Mouse (Mus musculus) ovary, postnatal 14 days (tissue): ENCODE measurements around the gene B3galnt2.
"Not testable (repeated sequence)": the region's sequence is repeated elsewhere in the genome, so short reads cannot be mapped to it uniquely, and the experiment has no call there.

Source experiments
- DNase-seq: peaks from one replicate; pipeline ENCODE4 v3.0.0; 2022; ENCODE audit warnings: low spot score

The B3galnt2 gene

GRCm38 (mm10) chr13:14006056-14006455 is 51.8 kb downstream of the B3galnt2 start:
- no peak for DNase-seq

GRCm38 (mm10) chr13:14011454-14011995 is 57.3 kb downstream of the B3galnt2 start:
- DNase-seq: no peak

- no peak for DNase-seq
Observed at GRCm38 (mm10) chr13:14014001-14014400, 59.7 kb downstream of the B3galnt2 start.

GRCm38 (mm10) chr13:14014540-14014939 is 60.3 kb downstream of the B3galnt2 start:
- DNase-seq: no peak

- no peak for DNase-seq
Observed at GRCm38 (mm10) chr13:14015609-14016008, 61.3 kb downstream of the B3galnt2 start.

GRCm38 (mm10) chr13:14018283-14018682 is 64.0 kb downstream of the B3galnt2 start:
- DNase-seq: no peak

- no peak for DNase-seq
Observed at GRCm38 (mm10) chr13:14018852-14019251, 64.6 kb downstream of the B3galnt2 start.

- DNase-seq: not testable (repeated sequence)
Observed at GRCm38 (mm10) chr13:14021417-14021816, 67.1 kb downstream of the B3galnt2 start.

- DNase-seq: no peak
Observed at GRCm38 (mm10) chr13:14025554-14025953, 71.3 kb downstream of the B3galnt2 start.

GRCm38 (mm10) chr13:14026154-14026820 is 72.0 kb downstream of the B3galnt2 start:
- no peak for DNase-seq

GRCm38 (mm10) chr13:14033309-14034072 is 79.2 kb downstream of the B3galnt2 start:
- DNase-seq: no peak

- DNase-seq: no peak
Observed at GRCm38 (mm10) chr13:14034073-14034348, 79.7 kb downstream of the B3galnt2 start.

- not testable (repeated sequence) for DNase-seq
Observed at GRCm38 (mm10) chr13:14035352-14035751, 81.1 kb downstream of the B3galnt2 start.

GRCm38 (mm10) chr13:14035875-14036630 is 81.8 kb downstream of the B3galnt2 start:
- no peak for DNase-seq

GRCm38 (mm10) chr13:14038911-14039291 is 84.6 kb downstream of the B3galnt2 start:
- no peak for DNase-seq

- peak; percentile 82 for DNase-seq
Observed at GRCm38 (mm10) chr13:14039292-14039965, 85.2 kb downstream of the B3galnt2 start, which contains the start of gene Tbce. Tbce (minus strand) TSS chr13:14039638.

GRCm38 (mm10) chr13:14040186-14040585 is 85.9 kb downstream of the B3galnt2 start:
- DNase-seq: no peak

GRCm38 (mm10) chr13:14043851-14044250 is 89.6 kb downstream of the B3galnt2 start:
- no peak for DNase-seq

GRCm38 (mm10) chr13:14044521-14044920 is 90.3 kb downstream of the B3galnt2 start:
- DNase-seq: no peak
